Mouse (Mus musculus) Muller cell, postnatal 12 days (primary cell): ENCODE results near the gene Usp30.

Experiments
- DNase-seq: peaks from one replicate; pipeline ENCODE4 v3.0.0-alpha.2; 2015; ENCODE audit errors: inconsistent ontology term

Gene Usp30

GRCm38 (mm10) chr5:114065161-114065560 lies at the start of gene Usp30:
Gene Usp30, plus strand, starts transcription at chr5:114065461.
- no peak for DNase-seq

- DNase-seq: no peak
Observed at GRCm38 (mm10) chr5:114024390-114024789, 40.9 kb upstream of the Usp30 start.

GRCm38 (mm10) chr5:114024885-114025284 lies 40.4 kb upstream of the Usp30 start:
- peak; percentile 19 for DNase-seq

- DNase-seq: no peak
Observed at GRCm38 (mm10) chr5:114027217-114027944, 37.9 kb upstream of the Usp30 start.

- DNase-seq: no peak
Observed at GRCm38 (mm10) chr5:114028111-114028510, 37.1 kb upstream of the Usp30 start.

- DNase-seq: no peak
Observed at GRCm38 (mm10) chr5:114030652-114031051, 34.6 kb upstream of the Usp30 start.

GRCm38 (mm10) chr5:114032161-114032763 lies 33.0 kb upstream of the Usp30 start:
- no peak for DNase-seq

GRCm38 (mm10) chr5:114034393-114034792 lies 30.9 kb upstream of the Usp30 start:
- no peak for DNase-seq

- DNase-seq: peak; percentile 36
Observed at GRCm38 (mm10) chr5:114035111-114035510, 30.1 kb upstream of the Usp30 start.

GRCm38 (mm10) chr5:114040508-114040907 lies 24.8 kb upstream of the Usp30 start:
- DNase-seq: no peak

GRCm38 (mm10) chr5:114040911-114041310 lies 24.4 kb upstream of the Usp30 start:
- DNase-seq: no peak

- DNase-seq: peak; percentile 36
Observed at GRCm38 (mm10) chr5:114041327-114041930, 23.8 kb upstream of the Usp30 start.

- DNase-seq: no peak
Observed at GRCm38 (mm10) chr5:114043800-114044199, 21.5 kb upstream of the Usp30 start.

GRCm38 (mm10) chr5:114045134-114045533 lies 20.1 kb upstream of the Usp30 start:
- DNase-seq: no peak

- DNase-seq: no peak
Observed at GRCm38 (mm10) chr5:114046151-114046550, 19.1 kb upstream of the Usp30 start.

- DNase-seq: no peak
Observed at GRCm38 (mm10) chr5:114046604-114047003, 18.7 kb upstream of the Usp30 start.

GRCm38 (mm10) chr5:114047182-114047581 lies 18.1 kb upstream of the Usp30 start:
- no peak for DNase-seq

GRCm38 (mm10) chr5:114048731-114049308 lies 16.4 kb upstream of the Usp30 start:
- DNase-seq: no peak

- DNase-seq: peak; percentile 59
Observed at GRCm38 (mm10) chr5:114052246-114052761, 13.0 kb upstream of the Usp30 start.

GRCm38 (mm10) chr5:114057129-114057731 lies 8.0 kb upstream of the Usp30 start:
- DNase-seq: peak; percentile 24

- no peak for DNase-seq
Observed at GRCm38 (mm10) chr5:114061675-114062074, 3.6 kb upstream of the Usp30 start.

GRCm38 (mm10) chr5:114063958-114064357 lies 1.3 kb upstream of the Usp30 start:
- no peak for DNase-seq
